Mouse (Mus musculus): ENCODE data around the gene Klhl18. TPM values are rescaled to one million over a fixed set of nuclear protein-coding genes. Genes with fewer than 3 reads are reported as not detected.

Gene Klhl18
- polyA plus RNA-seq, 1 experiment from 2014 or later, result 9.7 TPM

DNA sequence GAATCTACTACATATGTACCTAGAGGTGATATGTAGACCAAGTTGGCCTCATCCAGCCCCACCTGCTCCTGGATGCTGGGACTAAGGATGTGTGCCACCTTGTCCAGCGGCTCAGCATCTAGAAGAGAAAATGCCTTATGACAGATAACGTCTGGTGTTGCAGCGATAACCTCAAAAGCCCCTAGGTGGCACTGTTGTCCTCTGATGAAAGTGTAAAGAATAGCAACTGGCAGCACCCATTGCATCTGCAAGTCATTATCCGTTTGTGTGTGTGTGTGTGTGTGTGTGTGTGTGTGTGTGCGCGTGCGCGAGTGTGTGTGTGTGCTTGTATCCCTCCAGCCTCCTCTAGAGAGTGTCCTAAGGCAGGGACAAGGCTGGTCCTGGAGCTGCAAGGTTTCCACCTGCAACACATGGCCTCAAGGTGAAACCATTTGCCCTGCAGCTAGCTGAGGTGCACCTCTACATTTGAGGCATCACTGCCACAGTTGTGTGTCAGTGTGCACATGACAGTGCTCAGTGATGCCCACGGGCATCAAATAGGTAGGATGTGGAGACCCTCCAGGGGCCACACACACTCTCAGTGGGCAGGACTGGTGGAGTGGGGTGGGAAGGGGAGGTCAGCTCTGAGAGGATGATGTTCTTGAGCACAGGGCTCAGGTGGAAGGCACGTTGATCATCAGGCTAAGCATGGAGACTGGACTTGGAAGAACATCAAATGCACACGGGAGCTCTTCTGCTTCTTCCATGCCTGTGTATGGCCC is 27.5 kb downstream of the Klhl18 start:
- H3K27ac ChIP-seq (ENCODE audit: low read depth), result no peak overlapping the region
- 37% methylated on average over 11 of the region's 11 CpGs for WGBS
- DNase-seq (peak; percentile 94), ATAC-seq (ENCODE audit: insufficient read depth) (peak; percentile 82)
- peaks cover 3% of the 10 kb centered on the region; the same call in 1 of the 2 replicates for H3K36me3 ChIP-seq (ENCODE audit: insufficient read depth)
- TF ChIP-seq CTCF (IDR thresholded peaks at IDR 0.05; ENCODE audit: low read depth), result peak; percentile 89
- no peak overlapping the region for H3K9ac ChIP-seq
- no peaks in the 10 kb centered on the region for H3K4me1 ChIP-seq (ENCODE audit: insufficient read depth)
- H3K27me3 ChIP-seq (ENCODE audit: insufficient read depth, low read length), result no peaks in the 10 kb centered on the region
- no peak overlapping the region for H3K4me2 ChIP-seq
- H3K9me3 ChIP-seq (ENCODE audit: low read depth, low read length), result no peaks in the 10 kb centered on the region
- H3K4me3 ChIP-seq (ENCODE audit: low read depth, low read length), result no peak overlapping the region

DNA sequence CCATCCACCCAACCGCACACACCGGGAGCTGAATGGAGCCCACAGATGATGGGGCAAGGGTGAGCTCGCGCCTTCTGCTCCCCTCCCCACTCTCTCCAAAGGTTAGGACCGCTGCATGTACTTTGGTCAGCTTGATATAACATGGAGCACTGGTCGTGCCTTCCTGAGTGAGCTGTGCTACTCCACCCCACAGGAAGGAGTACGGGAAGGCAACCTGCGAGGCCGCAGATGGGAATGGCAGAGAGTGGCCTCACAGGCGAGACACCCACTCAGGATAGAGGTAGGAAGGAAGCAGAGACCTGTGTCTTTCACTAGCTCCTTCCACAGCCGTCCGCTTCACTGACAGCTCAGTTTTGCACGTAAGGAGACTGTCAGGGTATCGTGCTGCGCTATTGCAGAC is 28.1 kb downstream of the Klhl18 start:
- no peak overlapping the region for H3K4me2 ChIP-seq
- WGBS, result 81% methylated on average over 15 of the region's 15 CpGs
- H3K4me1 ChIP-seq (ENCODE audit: insufficient read depth), result no peaks in the 10 kb centered on the region
- no peaks in the 10 kb centered on the region for H3K9me3 ChIP-seq (ENCODE audit: low read depth, low read length)
- ATAC-seq (ENCODE audit: insufficient read depth) (no peak; the same call in 1 of the 2 replicates), DNase-seq (no peak)
- no peak for TF ChIP-seq CTCF (IDR thresholded peaks at IDR 0.05; ENCODE audit: low read depth)
- no peak overlapping the region for H3K27ac ChIP-seq (ENCODE audit: low read depth)
- no peaks in the 10 kb centered on the region for H3K27me3 ChIP-seq (ENCODE audit: insufficient read depth, low read length)
- H3K4me3 ChIP-seq (ENCODE audit: low read depth, low read length), result no peak overlapping the region
- H3K9ac ChIP-seq, result no peak overlapping the region
- H3K36me3 ChIP-seq (ENCODE audit: insufficient read depth), result peaks cover 3% of the 10 kb centered on the region; the same call in 1 of the 2 replicates

- Histone ChIP-seq H3K9me3 (ENCODE audit: low read depth, low read length) (no peaks in the 10 kb centered on the region), H3K9ac (no peak overlapping the region), H3K4me3 (ENCODE audit: low read depth, low read length) (no peak overlapping the region), H3K4me1 (ENCODE audit: insufficient read depth) (no peaks in the 10 kb centered on the region), H3K4me2 (no peak overlapping the region), H3K36me3 (ENCODE audit: insufficient read depth) (peaks cover 11% of the 10 kb centered on the region; the same call in 1 of the 2 replicates), H3K27me3 (ENCODE audit: insufficient read depth, low read length) (no peaks in the 10 kb centered on the region), H3K27ac (ENCODE audit: low read depth) (no peak overlapping the region)
- no peak for TF ChIP-seq CTCF (IDR thresholded peaks at IDR 0.05; ENCODE audit: low read depth)
- 84% methylated on average over 6 of the region's 6 CpGs for WGBS
- DNase-seq (no peak), ATAC-seq (ENCODE audit: insufficient read depth) (no peak)
Observed at GRCm38 (mm10) chr9:110440559-110440958, 35.9 kb downstream of the Klhl18 start.

- H3K27me3 ChIP-seq (ENCODE audit: insufficient read depth, low read length), result no peaks in the 10 kb centered on the region
- H3K9ac ChIP-seq, result no peak overlapping the region
- TF ChIP-seq CTCF (IDR thresholded peaks at IDR 0.05; ENCODE audit: low read depth), result no peak
- no peak for DNase-seq
- peaks cover 17% of the 10 kb centered on the region; the same call in 1 of the 2 replicates for H3K36me3 ChIP-seq (ENCODE audit: insufficient read depth)
- H3K4me3 ChIP-seq (ENCODE audit: low read depth, low read length), result no peak overlapping the region
- H3K9me3 ChIP-seq (ENCODE audit: low read depth, low read length), result no peaks in the 10 kb centered on the region
- WGBS, result 65% methylated on average over 3 of the region's 5 CpGs
- no peak overlapping the region for H3K27ac ChIP-seq (ENCODE audit: low read depth)
- no peaks in the 10 kb centered on the region for H3K4me1 ChIP-seq (ENCODE audit: insufficient read depth)
- ATAC-seq (ENCODE audit: insufficient read depth), result no peak
- no peak overlapping the region for H3K4me2 ChIP-seq
Observed at GRCm38 (mm10) chr9:110440049-110440448, 36.4 kb downstream of the Klhl18 start.

GRCm38 (mm10) chr9:110436041-110436440 is 40.5 kb downstream of the Klhl18 start:
- no peak for ATAC-seq (ENCODE audit: insufficient read depth)
- Histone ChIP-seq H3K36me3 (ENCODE audit: insufficient read depth) (peaks cover 30% of the 10 kb centered on the region), H3K27ac (ENCODE audit: low read depth) (no peak overlapping the region), H3K4me2 (no peak overlapping the region), H3K4me3 (ENCODE audit: low read depth, low read length) (no peak overlapping the region), H3K9ac (no peak overlapping the region), H3K4me1 (ENCODE audit: insufficient read depth) (no peaks in the 10 kb centered on the region), H3K27me3 (ENCODE audit: insufficient read depth, low read length) (no peaks in the 10 kb centered on the region), H3K9me3 (ENCODE audit: low read depth, low read length) (no peaks in the 10 kb centered on the region)
- whole genome bisulfite sequencing, result 91% methylated on average over 11 of the region's 11 CpGs
- no peak for DNase-seq
- no peak for TF ChIP-seq CTCF (IDR thresholded peaks at IDR 0.05; ENCODE audit: low read depth)

GRCm38 (mm10) chr9:110433045-110433444 is 43.4 kb downstream of the Klhl18 start:
- 90% methylated on average over 2 of the region's 2 CpGs for WGBS
- DNase-seq (no peak), ATAC-seq (ENCODE audit: insufficient read depth) (no peak)
- Histone ChIP-seq H3K4me1 (ENCODE audit: insufficient read depth) (no peaks in the 10 kb centered on the region), H3K9me3 (ENCODE audit: low read depth, low read length) (no peaks in the 10 kb centered on the region), H3K4me2 (no peak overlapping the region), H3K27me3 (ENCODE audit: insufficient read depth, low read length) (no peaks in the 10 kb centered on the region), H3K36me3 (ENCODE audit: insufficient read depth) (peaks cover 51% of the 10 kb centered on the region), H3K4me3 (ENCODE audit: low read depth, low read length) (no peak overlapping the region), H3K9ac (no peak overlapping the region), H3K27ac (ENCODE audit: low read depth) (no peak overlapping the region)
- TF ChIP-seq CTCF (IDR thresholded peaks at IDR 0.05; ENCODE audit: low read depth), result no peak

DNA sequence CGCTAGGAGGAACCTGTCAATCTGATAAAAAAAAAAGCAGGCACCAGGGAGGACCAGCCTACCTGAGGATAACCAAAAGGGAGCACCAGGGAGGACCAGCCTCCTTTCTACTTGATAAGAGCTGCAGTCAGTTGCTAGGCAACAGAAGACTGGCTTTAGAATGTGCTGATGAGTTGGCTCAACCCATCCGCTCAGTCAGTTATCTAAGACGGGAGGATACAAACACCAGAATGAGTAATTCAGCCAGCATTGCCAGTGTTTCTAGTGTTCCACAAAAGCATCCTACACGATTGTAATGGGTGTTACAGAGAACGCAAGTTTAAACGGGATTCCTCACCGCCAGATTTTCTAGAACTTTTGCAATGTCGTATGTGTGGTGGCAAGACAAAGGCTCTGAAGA is 45.3 kb downstream of the Klhl18 start:
- no peak overlapping the region for H3K27ac ChIP-seq (ENCODE audit: low read depth)
- H3K4me1 ChIP-seq (ENCODE audit: insufficient read depth), result no peaks in the 10 kb centered on the region
- no peak overlapping the region for H3K4me2 ChIP-seq
- peaks cover 57% of the 10 kb centered on the region for H3K36me3 ChIP-seq (ENCODE audit: insufficient read depth)
- no peak overlapping the region for H3K9ac ChIP-seq
- H3K9me3 ChIP-seq (ENCODE audit: low read depth, low read length), result no peaks in the 10 kb centered on the region
- DNase-seq (no peak), ATAC-seq (ENCODE audit: insufficient read depth) (no peak)
- 74% methylated on average over 8 of the region's 8 CpGs for WGBS
- no peaks in the 10 kb centered on the region for H3K27me3 ChIP-seq (ENCODE audit: insufficient read depth, low read length)
- H3K4me3 ChIP-seq (ENCODE audit: low read depth, low read length), result no peak overlapping the region
- no peak for TF ChIP-seq CTCF (IDR thresholded peaks at IDR 0.05; ENCODE audit: low read depth)

Measured in lung, embryonic 14.5 days (tissue).